ENCODE assay signal across 8 mouse cellular contexts in genomic region chrX:52163418-52164133, GRCm38 (mm10). TPM values are rescaled to one million over a fixed set of nuclear protein-coding genes. Genes with fewer than 3 reads are reported as not detected.
A peak's percentile ranks its signal among the peaks of the same experiment; 100 is the strongest.
DNase-seq lines count a peak whose midpoint lies in the region; ATAC-seq lines count a peak whose summit lies in the region.

No protein-coding gene starts in this region.

- H3K27me3 ChIP-seq in heart, embryonic 10.5 days (ENCODE audit: insufficient read depth, poor library complexity, severe bottlenecking): peaks cover 29% of the 10 kb centered on the region
- peaks cover 72% of the 10 kb centered on the region for H3K27me3 ChIP-seq in limb, embryonic 10.5 days (ENCODE audit: low read depth, poor library complexity, severe bottlenecking)
- peaks cover 4% of the 10 kb centered on the region; the same call in 1 of the 2 replicates for H3K27me3 ChIP-seq in midbrain, embryonic 16.5 days (ENCODE audit: control insufficient read depth, insufficient read depth, low read depth, low read length)

- no peak for ATAC-seq in midbrain, embryonic 16.5 days

- peak overlapping the region; percentile 83 for H3K4me2 ChIP-seq in midbrain, embryonic 16.5 days (ENCODE audit: low read length)

- H3K9me3 ChIP-seq in heart, embryonic 10.5 days: no peaks in the 10 kb centered on the region
- H3K9me3 ChIP-seq in limb, embryonic 10.5 days (replicated peaks): no peaks in the 10 kb centered on the region
- H3K9me3 ChIP-seq in midbrain, embryonic 16.5 days (replicated peaks; ENCODE audit: control insufficient read depth, low read length, poor library complexity, severe bottlenecking): no peaks in the 10 kb centered on the region

- 12% methylated on average over 25 of the region's 25 CpGs for WGBS in heart, embryonic 10.5 days
- 18% methylated on average over 25 of the region's 25 CpGs for WGBS in limb, embryonic 10.5 days
- WGBS in midbrain, embryonic 16.5 days: 21% methylated on average over 25 of the region's 25 CpGs

- DNase-seq in adrenal gland, adult (ENCODE audit: inconsistent age in 2 of 2, low spot score in 1 of 2): peak; percentile 35 to 78
- no peak for DNase-seq in adrenal gland, adult 18-20 months (ENCODE audit: low spot score in 2 of 2)
- peak; percentile 16 for DNase-seq in adrenal gland, postnatal 25 days
- no peak for DNase-seq in heart, embryonic 10.5 days (ENCODE audit: low spot score)
- DNase-seq in limb, embryonic 10.5 days (ENCODE audit: low spot score): peak; percentile 49
- DNase-seq in thymus, postnatal 36 days: no peak
- no peak for DNase-seq in thymus, postnatal 25 days

- peak overlapping the region; percentile 68 for H3K4me3 ChIP-seq in heart, embryonic 10.5 days
- H3K4me3 ChIP-seq in limb, embryonic 10.5 days: peak overlapping the region; percentile 60
- peak overlapping the region; percentile 49 for H3K4me3 ChIP-seq in midbrain, embryonic 16.5 days (ENCODE audit: low read depth, low read length)

- peaks cover 10% of the 10 kb centered on the region; the same call in 1 of the 2 replicates for H3K4me1 ChIP-seq in heart, embryonic 10.5 days
- peaks cover 13% of the 10 kb centered on the region; the same call in 1 of the 2 replicates for H3K4me1 ChIP-seq in limb, embryonic 10.5 days
- H3K4me1 ChIP-seq in midbrain, embryonic 16.5 days (ENCODE audit: control insufficient read depth, insufficient read depth, low read length): 0 out of 2 replicates have a peak, but pooled peaks cover 4% of the 10 kb centered on the region

- H3K9ac ChIP-seq in midbrain, embryonic 16.5 days (ENCODE audit: low read depth, low read length): 0 out of 2 replicates have a peak overlapping the region, but pooled peaks have one; percentile 6

- peak overlapping the region; percentile 82 for H3K27ac ChIP-seq in heart, embryonic 10.5 days
- H3K27ac ChIP-seq in limb, embryonic 10.5 days: no peak overlapping the region
- H3K27ac ChIP-seq in midbrain, embryonic 16.5 days (ENCODE audit: low read length): no peak overlapping the region

- no peaks in the 10 kb centered on the region for H3K36me3 ChIP-seq in heart, embryonic 10.5 days
- H3K36me3 ChIP-seq in limb, embryonic 10.5 days: no peaks in the 10 kb centered on the region
- H3K36me3 ChIP-seq in midbrain, embryonic 16.5 days (ENCODE audit: control insufficient read depth, insufficient read depth, low read length): no peaks in the 10 kb centered on the region

RNA-seq across cellular contexts. Expression of gene Gpc4, which starts 1.5 kb away (rescaled TPM):
- 100 to 1,000 TPM in 1 of 2 experiments, 10 to 100 TPM in 1; 78.4 to 212 TPM for total RNA-seq in adrenal gland, adult 18-20 months (2021)
- total RNA-seq in adrenal gland, postnatal 25 days (2021): 153 and 202 TPM in 2 replicates
- 25.3 and 46.4 TPM in 2 replicates for polyA plus RNA-seq in heart, embryonic 10.5 days (2016; fragmentation: Nextera tagmentation; extraction: Ambion mirVana)
- polyA plus RNA-seq in limb, embryonic 10.5 days (2016; fragmentation: Nextera tagmentation; extraction: Ambion mirVana): 17.5 and 18.8 TPM in 2 replicates
- 8.9 and 9.7 TPM in 2 replicates for polyA plus RNA-seq in midbrain, embryonic 16.5 days (2015; fragmentation: Nextera tagmentation; extraction: Ambion mirVana)

Comparison
In these comparisons a context has a peak if more than half of its experiments do, and no peak if none do; other contexts are left out.
1. DNase-seq: peak in adrenal gland, adult (2 of 2), adrenal gland, postnatal 25 days (single experiment) and limb, embryonic 10.5 days (single experiment); none in adrenal gland, adult 18-20 months (0 of 2), heart, embryonic 10.5 days (single experiment), thymus, postnatal 36 days (0 of 2) and thymus, postnatal 25 days (single experiment).
2. Peak in every context shown above with its lines, with median percentiles within 50 percentile points of each other: H3K4me3 ChIP-seq.